Mouse (Mus musculus): ENCODE data around the gene Epn2. TPM values are rescaled to one million over a fixed set of nuclear protein-coding genes. Genes with fewer than 3 reads are reported as not detected.
A peak's percentile ranks its signal among the peaks of the same experiment; 100 is the strongest.
"Not testable (repeated sequence)": the region's sequence is repeated elsewhere in the genome, so short reads cannot be mapped to it uniquely, and the experiment has no call there.

Epn2 gene
- total RNA-seq, 1 experiment from 2014 or later: 35.2 TPM

- DNase-seq: no peak
Measured at GRCm38 (mm10) chr11:61592061-61592460, 12.6 kb upstream of the Epn2 start.

GRCm38 (mm10) chr11:61590516-61591213 lies 11.2 kb upstream of the Epn2 start:
- peak; percentile 43 for DNase-seq

GRCm38 (mm10) chr11:61585421-61585820 lies 5.9 kb upstream of the Epn2 start:
- DNase-seq: no peak

DNA sequence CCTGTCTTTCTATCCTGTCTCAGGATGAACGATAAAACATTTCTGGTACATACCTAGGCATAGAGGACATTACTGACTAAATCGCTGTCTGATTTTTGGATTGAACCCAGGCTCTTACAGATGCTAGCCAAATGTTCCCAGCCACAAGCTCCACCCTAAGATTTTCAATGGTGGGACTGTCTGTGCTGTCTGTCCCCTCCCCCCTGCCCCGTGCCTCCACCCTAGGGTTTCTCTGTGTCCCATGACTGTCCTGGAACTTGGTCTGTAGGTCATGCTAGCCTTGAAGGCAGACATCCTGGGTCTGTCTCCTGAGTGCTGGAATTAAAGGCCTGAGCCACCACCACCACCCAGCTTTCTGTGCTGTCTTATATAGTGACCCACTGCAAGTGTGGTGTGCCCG lies 5.3 kb upstream of the Epn2 start:
- DNase-seq: no peak

DNA sequence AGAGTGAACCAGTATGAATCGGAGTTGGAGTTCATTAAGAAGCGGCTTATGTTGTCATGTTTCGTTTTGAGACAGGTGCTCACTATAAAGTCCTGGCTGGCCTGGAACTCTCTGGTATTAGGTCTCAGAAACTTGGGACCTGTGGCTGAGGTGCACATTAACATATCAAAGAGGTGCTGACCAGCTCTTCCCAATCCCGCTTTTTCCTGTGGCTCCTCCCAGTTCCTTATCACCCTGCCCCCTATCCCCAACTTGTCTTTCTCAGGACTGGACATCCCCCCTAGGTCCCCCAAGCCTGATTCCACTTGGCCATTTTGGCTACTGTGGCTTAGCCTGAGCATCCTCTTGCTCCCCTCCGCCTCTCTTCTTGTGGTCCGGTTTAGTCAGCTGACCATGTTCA lies 4.6 kb upstream of the Epn2 start:
- DNase-seq: no peak

DNA sequence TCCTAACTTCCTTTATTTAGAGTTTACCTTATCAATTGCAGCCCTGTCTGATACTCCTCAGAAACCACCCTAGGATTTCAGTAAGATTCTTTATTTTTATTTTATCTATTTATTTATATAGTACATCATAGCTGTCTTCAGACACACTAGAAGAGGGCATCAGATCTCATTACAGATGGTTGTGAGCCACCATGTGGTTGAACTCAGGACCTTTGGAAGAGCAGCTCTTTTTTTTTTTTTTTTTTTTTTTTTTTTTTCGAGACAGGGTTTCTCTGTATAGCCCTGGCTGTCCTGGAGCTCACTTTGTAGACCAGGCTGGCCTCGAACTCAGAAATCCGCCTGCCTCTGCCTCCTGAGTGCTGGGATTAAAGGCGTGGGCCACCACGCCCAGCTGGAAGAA lies 3.3 kb upstream of the Epn2 start:
- DNase-seq: not testable (repeated sequence)

- no peak for DNase-seq
Measured at GRCm38 (mm10) chr11:61579878-61580381, 443 bp upstream of the Epn2 start.

DNA sequence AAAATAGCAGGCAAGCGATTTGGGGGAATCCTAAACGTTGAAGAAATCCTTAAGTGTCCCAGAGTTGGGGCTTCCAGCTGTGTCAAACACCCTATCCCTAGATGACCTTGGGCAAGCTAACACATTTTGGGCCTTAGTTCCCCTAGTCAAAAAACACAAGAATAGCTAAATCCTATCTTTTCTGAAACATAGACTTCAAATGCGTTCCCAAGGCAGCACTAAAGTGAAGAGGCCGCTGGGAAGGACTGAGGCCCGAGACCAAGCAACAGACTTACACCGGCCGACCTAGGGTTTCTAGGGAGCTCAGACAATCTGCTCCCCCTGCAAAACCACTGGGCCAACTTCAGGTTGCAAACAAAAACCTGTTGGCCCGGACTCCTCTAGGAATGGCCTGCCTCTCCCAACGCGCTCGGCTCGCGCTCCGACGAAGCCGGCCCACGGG lies 925 bp downstream of the Epn2 start:
- DNase-seq: no peak

- DNase-seq: no peak
Measured at GRCm38 (mm10) chr11:61577991-61578390, 1.5 kb downstream of the Epn2 start.

DNA sequence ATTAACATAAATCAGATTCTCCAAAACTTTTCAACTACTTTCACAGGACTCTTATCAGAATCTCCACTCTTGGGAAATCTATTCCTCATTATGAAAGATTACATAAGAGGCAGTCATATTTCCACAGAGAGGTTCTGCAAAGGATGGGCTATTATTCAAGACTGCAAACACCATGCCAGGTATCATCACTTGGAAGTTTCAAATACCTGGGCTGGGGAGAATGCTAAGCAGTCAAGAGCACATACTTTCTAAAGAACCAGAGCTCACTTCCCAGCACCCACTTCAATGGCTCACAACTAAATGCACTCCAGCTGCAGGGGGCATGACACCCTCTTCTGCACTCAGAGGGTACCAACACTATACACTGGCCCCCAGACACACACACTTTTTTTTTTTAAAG lies 2.1 kb downstream of the Epn2 start:
- DNase-seq: no peak

- no peak for DNase-seq
Measured at GRCm38 (mm10) chr11:61573266-61573665, 6.2 kb downstream of the Epn2 start.

DNA sequence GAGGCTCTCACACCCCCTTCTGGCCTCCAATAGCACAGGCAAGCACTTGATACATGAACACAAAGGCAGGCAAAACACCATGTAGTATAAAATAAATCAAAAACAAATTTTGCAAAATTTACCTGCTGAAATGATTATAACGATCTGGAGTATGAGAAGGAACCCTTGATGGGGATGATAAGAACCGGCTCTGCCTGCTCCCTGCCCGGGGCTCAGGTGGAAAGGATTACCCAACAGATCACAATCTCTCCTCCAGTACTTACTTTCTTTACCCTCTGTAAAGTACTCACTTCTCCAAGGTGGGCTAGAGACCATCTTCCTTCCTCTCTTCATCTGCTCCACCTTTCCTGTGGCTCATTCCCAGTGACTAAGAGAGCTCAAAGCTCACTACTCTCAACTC lies 8.3 kb downstream of the Epn2 start:
- no peak for DNase-seq

DNA sequence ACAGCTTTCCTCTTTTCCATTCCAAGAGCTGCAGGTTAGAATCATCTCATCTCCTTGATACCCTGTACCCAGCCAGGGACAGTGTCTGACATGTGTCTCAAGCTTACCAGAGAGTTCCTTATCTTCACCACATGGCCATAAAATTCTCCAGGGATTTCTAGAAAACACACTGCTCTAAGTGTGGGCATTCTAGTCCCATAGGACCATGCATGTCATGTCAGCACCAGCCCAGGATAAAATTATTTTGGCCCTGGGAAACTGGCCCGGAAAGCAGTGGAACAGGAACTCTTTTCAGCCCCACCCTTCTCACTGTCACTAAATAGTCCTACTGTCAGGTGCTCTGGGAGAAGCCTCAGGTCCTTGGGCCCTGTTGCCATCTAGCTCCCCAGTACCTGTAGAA lies 9.8 kb downstream of the Epn2 start:
- no peak for DNase-seq

- peak; percentile 78 for DNase-seq
Measured at GRCm38 (mm10) chr11:61564566-61564965, 14.9 kb downstream of the Epn2 start.

DNA sequence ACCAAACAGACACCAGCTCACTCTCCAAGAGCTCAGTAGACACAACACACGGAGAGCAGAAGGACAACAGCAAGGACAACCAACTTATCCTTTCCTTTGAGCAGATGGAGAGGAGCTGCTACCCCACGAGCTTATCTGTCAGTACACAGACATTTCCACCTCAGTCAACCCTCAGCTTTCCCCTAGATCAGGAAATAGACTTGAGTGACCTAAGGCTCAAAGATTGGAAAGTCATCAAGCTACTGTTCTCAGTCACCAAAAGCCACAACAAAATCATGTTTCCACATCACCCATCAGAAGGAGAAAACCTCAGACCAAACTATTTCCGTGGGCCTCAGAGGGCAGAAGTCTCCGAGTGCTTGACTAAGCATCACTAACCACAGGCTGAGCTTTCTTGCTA lies 15.5 kb downstream of the Epn2 start:
- DNase-seq: no peak

- DNase-seq: no peak
Measured at GRCm38 (mm10) chr11:61562421-61562820, 17.1 kb downstream of the Epn2 start.

GRCm38 (mm10) chr11:61559572-61559971 lies 19.9 kb downstream of the Epn2 start:
- no peak for DNase-seq

DNA sequence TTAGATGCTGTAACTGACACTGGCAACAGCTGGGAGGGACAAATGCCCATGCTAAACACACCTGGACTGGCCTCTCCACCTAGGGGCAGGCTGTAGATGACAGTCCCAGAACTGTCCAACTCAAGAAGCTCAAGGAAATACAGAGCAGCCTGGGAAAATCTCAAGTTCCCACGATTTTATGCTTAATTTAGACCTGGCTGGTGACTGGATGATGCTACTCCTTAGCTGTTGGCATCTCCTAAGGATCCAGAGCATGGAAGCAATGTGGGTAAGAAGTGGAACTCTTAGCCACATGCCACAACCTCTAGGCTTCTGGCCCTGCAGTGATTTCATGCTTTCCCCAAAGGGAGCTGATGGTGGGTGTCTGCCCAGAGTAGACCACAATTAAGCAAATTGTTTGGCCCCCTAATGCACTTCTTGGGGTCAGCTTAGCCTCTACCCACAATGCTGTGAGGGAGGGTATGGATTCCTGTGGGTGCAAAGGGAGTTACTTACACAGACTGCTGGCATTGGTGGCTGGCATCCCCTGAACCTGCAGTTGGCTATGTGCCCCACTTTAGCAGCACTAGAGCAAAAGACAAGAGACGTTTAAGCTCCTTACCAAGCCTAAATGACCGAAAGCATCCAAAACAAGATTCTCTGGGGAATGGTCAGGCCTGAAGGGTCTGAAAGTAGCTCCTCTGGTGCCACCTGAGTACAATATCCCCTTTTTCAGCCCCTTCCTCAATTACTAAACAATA lies 26.3 kb downstream of the Epn2 start:
- DNase-seq: no peak

GRCm38 (mm10) chr11:61550631-61551030 lies 28.9 kb downstream of the Epn2 start:
- no peak for DNase-seq

- DNase-seq: no peak
Measured at GRCm38 (mm10) chr11:61547710-61548109, 31.8 kb downstream of the Epn2 start.

- DNase-seq: no peak
Measured at GRCm38 (mm10) chr11:61546452-61546851, 33.0 kb downstream of the Epn2 start.

DNA sequence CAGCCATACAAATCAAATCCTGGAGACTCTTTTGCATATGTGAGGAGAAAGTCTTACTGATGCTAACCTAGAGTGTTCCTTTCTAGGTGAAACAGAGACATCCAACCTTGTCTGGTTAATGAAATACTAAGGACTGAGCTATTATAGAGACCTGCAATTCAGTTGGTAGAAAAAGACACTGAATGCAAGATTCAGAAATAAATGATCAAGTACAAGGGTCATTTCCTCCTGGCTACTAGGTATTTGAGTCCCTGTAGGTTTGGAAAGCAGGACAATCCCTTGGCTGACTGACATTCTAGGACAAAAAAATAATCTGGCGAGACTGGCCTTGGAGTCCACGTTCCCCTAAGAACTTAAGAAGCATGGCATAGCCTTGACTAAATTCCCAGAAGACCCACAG lies 33.9 kb downstream of the Epn2 start:
- no peak for DNase-seq

- no peak for DNase-seq
Measured at GRCm38 (mm10) chr11:61541106-61541505, 38.4 kb downstream of the Epn2 start.

GRCm38 (mm10) chr11:61540642-61541041 lies 38.8 kb downstream of the Epn2 start:
- no peak for DNase-seq
